Mouse (Mus musculus): ENCODE measurements around the gene Shd. TPM values are rescaled to one million over a fixed set of nuclear protein-coding genes. Genes with fewer than 3 reads are reported as not detected.
A peak's percentile ranks its signal among the peaks of the same experiment; 100 is the strongest.

Gene Shd
- polyA plus RNA-seq, 1 experiment from 2014 or later, result 105 TPM

- Histone ChIP-seq H3K9me3 (no peaks in the 10 kb centered on the region), H3K27ac (no peak overlapping the region), H3K36me3 (peaks cover 99% of the 10 kb centered on the region), H3K27me3 (ENCODE audit: insufficient read depth, poor library complexity, severe bottlenecking) (no peaks in the 10 kb centered on the region), H3K4me3 (no peak overlapping the region), H3K4me1 (replicated peaks) (peaks cover 14% of the 10 kb centered on the region)
- 94% methylated on average over 9 of the region's 9 CpGs for WGBS
- DNase-seq (ENCODE audit: low spot score), result no peak
These were observed 45.0 kb downstream of the Shd start for GRCm38 (mm10) chr17:56015293-56015692.

DNA sequence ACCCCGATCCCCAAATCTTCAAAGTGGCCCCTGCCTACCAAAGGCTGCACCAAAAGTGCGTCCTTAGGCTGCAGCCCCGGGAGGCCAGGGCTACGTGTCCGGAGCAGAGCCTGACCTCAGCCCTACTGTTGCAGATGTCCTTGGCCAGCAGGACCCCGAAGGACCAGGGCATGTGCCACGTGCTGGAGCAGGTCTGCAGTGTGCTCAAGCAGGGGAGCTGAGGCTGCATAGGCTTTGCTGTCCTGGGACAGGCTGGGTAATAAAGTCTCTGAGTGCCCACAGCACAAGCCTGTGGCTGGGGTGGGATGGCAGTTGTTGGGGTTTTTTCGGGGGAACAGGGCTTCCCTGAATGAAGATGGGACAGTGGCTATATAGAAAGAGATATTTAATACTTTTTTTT lies 46.1 kb downstream of the Shd start:
- Histone ChIP-seq H3K9me3 (no peaks in the 10 kb centered on the region), H3K4me1 (replicated peaks) (peaks cover 4% of the 10 kb centered on the region), H3K36me3 (peaks cover 98% of the 10 kb centered on the region), H3K4me3 (no peak overlapping the region), H3K27ac (no peak overlapping the region), H3K27me3 (ENCODE audit: insufficient read depth, poor library complexity, severe bottlenecking) (no peaks in the 10 kb centered on the region)
- no peak for DNase-seq (ENCODE audit: low spot score)
- WGBS, result 85% methylated on average over 8 of the region's 8 CpGs

GRCm38 (mm10) chr17:56016793-56017785 lies 46.8 kb downstream of the Shd start:
- Histone ChIP-seq H3K27ac (no peak overlapping the region), H3K4me3 (no peak overlapping the region), H3K4me1 (replicated peaks) (peaks cover 8% of the 10 kb centered on the region; the same call in 1 of the 2 replicates), H3K36me3 (peaks cover 91% of the 10 kb centered on the region), H3K27me3 (ENCODE audit: insufficient read depth, poor library complexity, severe bottlenecking) (no peaks in the 10 kb centered on the region), H3K9me3 (no peaks in the 10 kb centered on the region)
- WGBS, result 85% methylated on average over 15 of the region's 15 CpGs
- no peak for DNase-seq (ENCODE audit: low spot score)

GRCm38 (mm10) chr17:56017848-56018247 lies 47.6 kb downstream of the Shd start:
- Histone ChIP-seq H3K4me1 (replicated peaks) (peaks cover 16% of the 10 kb centered on the region), H3K36me3 (peaks cover 91% of the 10 kb centered on the region), H3K27ac (no peak overlapping the region), H3K27me3 (ENCODE audit: insufficient read depth, poor library complexity, severe bottlenecking) (no peaks in the 10 kb centered on the region), H3K9me3 (no peaks in the 10 kb centered on the region), H3K4me3 (no peak overlapping the region)
- DNase-seq (ENCODE audit: low spot score), result no peak
- WGBS, result 88% methylated on average over 7 of the region's 7 CpGs

- Histone ChIP-seq H3K4me1 (replicated peaks) (peaks cover 22% of the 10 kb centered on the region), H3K36me3 (peaks cover 89% of the 10 kb centered on the region), H3K27ac (no peak overlapping the region), H3K9me3 (no peaks in the 10 kb centered on the region), H3K4me3 (no peak overlapping the region), H3K27me3 (ENCODE audit: insufficient read depth, poor library complexity, severe bottlenecking) (no peaks in the 10 kb centered on the region)
- no peak for DNase-seq (ENCODE audit: low spot score)
- 77% methylated on average over 20 of the region's 20 CpGs for WGBS
These were observed 48.3 kb downstream of the Shd start for GRCm38 (mm10) chr17:56018347-56019131.

GRCm38 (mm10) chr17:56020400-56021084 lies 50.3 kb downstream of the Shd start:
- Histone ChIP-seq H3K27me3 (ENCODE audit: insufficient read depth, poor library complexity, severe bottlenecking) (no peaks in the 10 kb centered on the region), H3K36me3 (peaks cover 87% of the 10 kb centered on the region), H3K27ac (no peak overlapping the region), H3K9me3 (no peaks in the 10 kb centered on the region), H3K4me1 (replicated peaks) (peaks cover 29% of the 10 kb centered on the region), H3K4me3 (no peak overlapping the region)
- DNase-seq (ENCODE audit: low spot score), result no peak
- 94% methylated on average over 6 of the region's 6 CpGs for WGBS

GRCm38 (mm10) chr17:56021161-56021910 lies 51.1 kb downstream of the Shd start:
- 0 out of 2 replicates have a peak overlapping the region, but pooled peaks have one; percentile 40 for H3K27ac ChIP-seq
- H3K9me3 ChIP-seq, result no peaks in the 10 kb centered on the region
- H3K4me3 ChIP-seq, result no peak overlapping the region
- peaks cover 84% of the 10 kb centered on the region for H3K36me3 ChIP-seq
- WGBS, result 88% methylated on average over 4 of the region's 4 CpGs
- no peaks in the 10 kb centered on the region for H3K27me3 ChIP-seq (ENCODE audit: insufficient read depth, poor library complexity, severe bottlenecking)
- peaks cover 29% of the 10 kb centered on the region for H3K4me1 ChIP-seq (replicated peaks)
- no peak for DNase-seq (ENCODE audit: low spot score)

GRCm38 (mm10) chr17:56022131-56022988 lies 52.1 kb downstream of the Shd start:
- Histone ChIP-seq H3K36me3 (peaks cover 84% of the 10 kb centered on the region), H3K27me3 (ENCODE audit: insufficient read depth, poor library complexity, severe bottlenecking) (no peaks in the 10 kb centered on the region), H3K4me1 (replicated peaks) (peaks cover 29% of the 10 kb centered on the region), H3K4me3 (no peak overlapping the region), H3K27ac (peak overlapping the region; percentile 50; the same call in 1 of the 2 replicates), H3K9me3 (no peaks in the 10 kb centered on the region)
- 67% methylated on average over 2 of the region's 2 CpGs for WGBS
- no peak for DNase-seq (ENCODE audit: low spot score)

GRCm38 (mm10) chr17:56022989-56023290 lies 52.7 kb downstream of the Shd start:
- no peaks in the 10 kb centered on the region for H3K9me3 ChIP-seq
- peaks cover 29% of the 10 kb centered on the region for H3K4me1 ChIP-seq (replicated peaks)
- H3K36me3 ChIP-seq, result peaks cover 84% of the 10 kb centered on the region
- H3K4me3 ChIP-seq, result no peak overlapping the region
- peak overlapping the region; percentile 50 for H3K27ac ChIP-seq
- H3K27me3 ChIP-seq (ENCODE audit: insufficient read depth, poor library complexity, severe bottlenecking), result no peaks in the 10 kb centered on the region
- no peak for DNase-seq (ENCODE audit: low spot score)
- WGBS, result 74% methylated on average over 4 of the region's 4 CpGs

GRCm38 (mm10) chr17:56023386-56023785 lies 53.1 kb downstream of the Shd start:
- 85% methylated on average over 5 of the region's 5 CpGs for WGBS
- H3K27me3 ChIP-seq (ENCODE audit: insufficient read depth, poor library complexity, severe bottlenecking), result no peaks in the 10 kb centered on the region
- H3K4me3 ChIP-seq, result no peak overlapping the region
- peaks cover 84% of the 10 kb centered on the region for H3K36me3 ChIP-seq
- no peak for DNase-seq (ENCODE audit: low spot score)
- H3K9me3 ChIP-seq, result no peaks in the 10 kb centered on the region
- peak overlapping the region; percentile 50; the same call in 1 of the 2 replicates for H3K27ac ChIP-seq
- peaks cover 29% of the 10 kb centered on the region for H3K4me1 ChIP-seq (replicated peaks)

DNA sequence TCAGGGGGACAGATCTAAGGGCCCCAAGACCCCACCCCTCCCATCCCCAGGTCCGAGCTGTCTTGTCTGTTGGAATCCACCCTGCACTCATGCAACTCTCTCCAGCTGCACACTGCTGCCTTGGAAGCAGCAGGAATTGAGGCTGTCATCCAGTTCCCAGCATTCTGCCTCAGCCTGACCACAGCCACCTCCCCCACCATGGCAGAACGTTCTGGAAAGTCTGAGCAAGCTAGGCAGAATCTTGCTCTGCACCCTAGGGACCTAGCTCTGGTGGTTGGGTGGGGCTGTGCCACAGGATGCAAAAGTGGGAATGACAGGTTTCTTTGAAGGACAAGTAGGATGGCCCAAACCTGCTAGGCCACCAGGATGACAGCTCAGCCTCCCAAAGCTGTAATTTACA lies 54.2 kb downstream of the Shd start:
- Histone ChIP-seq H3K27ac (no peak overlapping the region), H3K4me1 (replicated peaks) (peaks cover 29% of the 10 kb centered on the region), H3K36me3 (peaks cover 84% of the 10 kb centered on the region), H3K4me3 (no peak overlapping the region), H3K9me3 (no peaks in the 10 kb centered on the region), H3K27me3 (ENCODE audit: insufficient read depth, poor library complexity, severe bottlenecking) (no peaks in the 10 kb centered on the region)
- no peak for DNase-seq (ENCODE audit: low spot score)
- WGBS, result 77% methylated on average over 2 of the region's 2 CpGs
